Mouse (Mus musculus): ENCODE data around the gene Slc16a1. TPM values are rescaled to one million over a fixed set of nuclear protein-coding genes. Genes with fewer than 3 reads are reported as not detected.

The Slc16a1 gene
- polyA plus RNA-seq (2015; fragmentation: Nextera tagmentation; extraction: Ambion mirVana), result 19.4 and 19.6 TPM in 2 replicates

DNA sequence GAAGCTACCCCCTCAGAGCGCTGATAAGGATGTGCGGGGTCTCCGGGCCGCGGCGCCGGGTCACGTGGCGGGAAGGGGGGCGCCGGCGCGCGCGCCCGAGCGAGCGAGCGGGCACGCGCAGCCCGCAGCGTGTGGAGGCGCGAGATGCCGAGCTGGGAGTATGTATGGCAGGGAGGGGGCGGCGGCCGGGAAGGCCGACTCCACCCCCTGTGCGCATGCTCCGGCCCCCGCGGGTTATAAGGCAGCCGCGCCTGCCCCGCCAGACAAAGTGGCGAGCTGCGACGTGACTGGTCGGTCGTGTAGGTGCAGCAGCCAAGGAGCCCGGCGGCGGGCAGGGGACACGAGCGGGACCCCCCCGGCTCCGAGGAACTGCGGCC is at the start of gene Slc16a1:
Gene Slc16a1 (plus strand): TSS at position 266 of the 377 bp plus-strand sequence.

Other genes with a start within 250 kb of the Slc16a1 start
- 5.3 and 6.7 TPM in 2 replicates for gene Lrig2, start 126.8 kb upstream of the Slc16a1 start, polyA plus RNA-seq (2015; fragmentation: Nextera tagmentation; extraction: Ambion mirVana)
- gene Ppm1j, start 142.4 kb downstream of the Slc16a1 start, polyA plus RNA-seq (2015; fragmentation: Nextera tagmentation; extraction: Ambion mirVana), result 15.8 and 17.7 TPM in 2 replicates
- 0.37 and 0.64 TPM in 2 replicates for gene Fam19a3, start 143.2 kb downstream of the Slc16a1 start, polyA plus RNA-seq (2015; fragmentation: Nextera tagmentation; extraction: Ambion mirVana)
- 95.0 and 126 TPM in 2 replicates for gene Rhoc, start 149.7 kb downstream of the Slc16a1 start, polyA plus RNA-seq (2015; fragmentation: Nextera tagmentation; extraction: Ambion mirVana)
- gene Mov10, start 179.9 kb downstream of the Slc16a1 start, polyA plus RNA-seq (2015; fragmentation: Nextera tagmentation; extraction: Ambion mirVana), result 13.4 and 14.5 TPM in 2 replicates
- gene St7l, start 225.3 kb downstream of the Slc16a1 start, polyA plus RNA-seq (2015; fragmentation: Nextera tagmentation; extraction: Ambion mirVana), result 22.9 and 24.4 TPM in 2 replicates
- gene Capza1, start 225.8 kb downstream of the Slc16a1 start, polyA plus RNA-seq (2015; fragmentation: Nextera tagmentation; extraction: Ambion mirVana), result 63.0 and 68.2 TPM in 2 replicates